Mouse (Mus musculus) C2C12 (cell line): ENCODE measurements around the gene Sqstm1.

ENCODE experiments used
- CEBPB ChIP-seq: IDR thresholded peaks from one replicate; pipeline ENCODE4 v1.6.1; 2011; ENCODE audit warnings: low read depth, mild to moderate bottlenecking, control low read depth, moderate library complexity
- CTCF ChIP-seq: IDR thresholded peaks from one replicate; pipeline ENCODE4 v1.5.1; 2011; ENCODE audit not compliant: control insufficient read depth, insufficient read depth, insufficient read length
- FOSL1 ChIP-seq: IDR thresholded peaks from one replicate; pipeline ENCODE4 v1.8.0; 2011; ENCODE audit warnings: mild to moderate bottlenecking, low read length; ENCODE audit not compliant: poor library complexity, insufficient read depth, severe bottlenecking
- MAX ChIP-seq: IDR thresholded peaks from one replicate; pipeline ENCODE4 v1.6.1; 2011; ENCODE audit warnings: mild to moderate bottlenecking, control low read depth
- MYOD1 ChIP-seq: IDR thresholded peaks from one replicate; pipeline ENCODE4 v1.6.1; 2011; ENCODE audit warnings: low read depth; ENCODE audit not compliant: control insufficient read depth, insufficient read length
- MYOG ChIP-seq: IDR thresholded peaks from one replicate; pipeline ENCODE4 v1.6.1; 2011; ENCODE audit not compliant: control insufficient read depth, insufficient read length; ENCODE audit errors: extremely low read depth
- USF1 ChIP-seq: IDR thresholded peaks from one replicate; pipeline ENCODE4 v1.6.1; 2011; ENCODE audit warnings: low read depth, mild to moderate bottlenecking, control low read depth, moderate library complexity

- TF ChIP-seq MYOD1 (no peak), USF1 (no peak), CTCF (no peak), MAX (no peak), CEBPB (no peak), FOSL1 (no peak), MYOG (no peak)
Observed at GRCm38 (mm10) chr11:50158346-50158745, 52.3 kb downstream of the Sqstm1 start.
